Comparison of ENCODE assay signal across 8 mouse cellular contexts in the genomic region with DNA sequence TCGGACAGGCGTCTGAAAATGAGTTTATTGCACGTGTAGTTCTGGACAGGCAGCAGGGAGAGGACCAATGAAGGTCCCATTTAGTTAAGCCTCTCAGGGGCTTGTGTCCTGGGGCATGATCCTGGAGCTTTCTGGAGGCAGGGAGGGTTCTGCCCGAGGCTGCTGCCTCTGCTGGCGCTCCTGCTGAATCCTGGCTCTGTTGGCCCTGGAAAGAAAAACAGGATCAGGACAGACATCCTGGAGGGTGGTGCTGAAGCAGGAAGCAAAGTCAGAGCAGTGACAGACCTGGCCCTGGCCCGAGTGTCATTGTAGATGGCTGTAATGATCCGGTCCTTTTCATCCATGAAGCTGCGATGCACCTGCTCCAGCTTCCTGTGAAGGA. TPM values are rescaled to one million over a fixed set of nuclear protein-coding genes. Genes with fewer than 3 reads are reported as not detected.
A peak's percentile ranks its signal among the peaks of the same experiment; 100 is the strongest.
DNase-seq lines count a peak whose midpoint lies in the region; ATAC-seq and TF ChIP-seq lines count a peak whose summit lies in the region.

No protein-coding gene starts in this region.

- no peaks in the 10 kb centered on the region for H3K79me2 ChIP-seq in liver, adult 2 months (ENCODE audit: control insufficient read depth, insufficient read depth, low read length)
- H3K79me2 ChIP-seq in myocyte (ENCODE audit: control insufficient read depth, insufficient read depth): no peaks in the 10 kb centered on the region

- no peaks in the 10 kb centered on the region for H3K27me3 ChIP-seq in liver, adult 2 months (ENCODE audit: control insufficient read depth, insufficient read depth, low read length)
- H3K27me3 ChIP-seq in hindbrain, postnatal 0 days (ENCODE audit: insufficient read depth, low read length): no peaks in the 10 kb centered on the region
- no peaks in the 10 kb centered on the region for H3K27me3 ChIP-seq in myocyte (ENCODE audit: control insufficient read depth, insufficient read depth, insufficient read length)

- H3K9me3 ChIP-seq in hindbrain, postnatal 0 days (ENCODE audit: low read length): no peaks in the 10 kb centered on the region

- H3K36me3 ChIP-seq in liver, adult 2 months (ENCODE audit: control insufficient read depth, insufficient read depth, low read length): no peaks in the 10 kb centered on the region
- H3K36me3 ChIP-seq in hindbrain, postnatal 0 days (ENCODE audit: insufficient read depth, low read length): peaks cover 13% of the 10 kb centered on the region; the same call in 1 of the 2 replicates
- peaks cover 8% of the 10 kb centered on the region for H3K36me3 ChIP-seq in myocyte (ENCODE audit: control insufficient read depth, insufficient read depth)

- no peak for DNase-seq in liver, adult 2 months (ENCODE audit: extremely low read depth, low read depth, low spot score)
- DNase-seq in liver: no peak
- no peak for DNase-seq in hindbrain, postnatal 0 days (ENCODE audit: low spot score)
- DNase-seq in left cerebral cortex, adult 9 months (ENCODE audit: low spot score in 2 of 2): no peak
- DNase-seq in kidney, postnatal 36 days: no peak
- no peak for DNase-seq in B cell, adult 2 months

- WGBS in liver, adult 2 months: 8% methylated on average over 8 of the region's 8 CpGs
- WGBS in hindbrain, postnatal 0 days: under 1% methylated on average over 8 of the region's 8 CpGs

- H3K4me3 ChIP-seq in liver, adult 2 months (ENCODE audit: insufficient read depth, low read depth, low read length): peak overlapping the region; percentile 89
- peak overlapping the region; percentile 80 for H3K4me3 ChIP-seq in cortical plate, adult 2 months (ENCODE audit: insufficient read depth, low read length)
- H3K4me3 ChIP-seq in hindbrain, postnatal 0 days (ENCODE audit: low read length): peak overlapping the region; percentile 58
- peak overlapping the region; percentile 54 for H3K4me3 ChIP-seq in myocyte

- 0 out of 2 replicates have a peak overlapping the region, but pooled peaks have one; percentile 38 for H3K27ac ChIP-seq in liver, adult 2 months (replicated peaks; ENCODE audit: insufficient read depth, low read depth, low read length)
- H3K27ac ChIP-seq in cortical plate, adult 2 months (ENCODE audit: insufficient read depth, low read length): peak overlapping the region; percentile 78
- H3K27ac ChIP-seq in hindbrain, postnatal 0 days: peak overlapping the region; percentile 75

- peak overlapping the region; percentile 74 for H3ac ChIP-seq in myocyte (ENCODE audit: control insufficient read depth, insufficient read length)

- TF ChIP-seq POLR2A in liver, adult 2 months (IDR thresholded peaks at IDR 0.05; ENCODE audit: extremely low read depth, insufficient read depth, low read length): no peak
- TF ChIP-seq POLR2A in cortical plate, adult 2 months (IDR thresholded peaks at IDR 0.05; ENCODE audit: extremely low read depth, insufficient read depth, low read length): no peak
- no peak for TF ChIP-seq POLR2A in myocyte (IDR thresholded peaks at IDR 0.05; ENCODE audit: insufficient read length, low read depth)

- peak; percentile 1; the same call in 1 of the 2 replicates for ATAC-seq in hindbrain, postnatal 0 days

- TF ChIP-seq CTCF in liver, adult 2 months (IDR thresholded peaks at IDR 0.05; ENCODE audit: low read depth, low read length): no peak
- no peak for TF ChIP-seq CTCF in cortical plate, adult 2 months (IDR thresholded peaks at IDR 0.05; ENCODE audit: extremely low read depth, insufficient read depth, low read length)
- TF ChIP-seq CTCF in hindbrain, postnatal 0 days (IDR thresholded peaks at IDR 0.05; ENCODE audit: low read depth): no peak

- H3K4me1 ChIP-seq in liver, adult 2 months (ENCODE audit: control insufficient read depth, insufficient read depth, low read length): peaks cover 5% of the 10 kb centered on the region; the same call in 1 of the 2 replicates
- 0 out of 2 replicates have a peak, but pooled peaks cover 2% of the 10 kb centered on the region for H3K4me1 ChIP-seq in cortical plate, adult 2 months (ENCODE audit: control insufficient read depth, insufficient read depth, low read length)
- no peaks in the 10 kb centered on the region for H3K4me1 ChIP-seq in hindbrain, postnatal 0 days (ENCODE audit: insufficient read depth, low read length)

- H3K9ac ChIP-seq in liver, adult 2 months (ENCODE audit: low read depth, low read length): peak overlapping the region; percentile 98
- peak overlapping the region; percentile 78 for H3K9ac ChIP-seq in hindbrain, postnatal 0 days (replicated peaks; ENCODE audit: low read length)

- H3K4me2 ChIP-seq in hindbrain, postnatal 0 days (ENCODE audit: low read depth, low read length): peak overlapping the region; percentile 79
- H3K4me2 ChIP-seq in myocyte (ENCODE audit: low read depth): peak overlapping the region; percentile 90

TF ChIP-seq in myocyte, 11 proteins besides CTCF, POLR2A, EP300 and RAD21:
- TF ChIP-seq TCF3 (IDR thresholded peaks at IDR 0.05; ENCODE audit: insufficient read length, low read depth) (no peak), REST (IDR thresholded peaks at IDR 0.05; ENCODE audit: insufficient read depth, insufficient read length) (no peak), MYOD1 (IDR thresholded peaks at IDR 0.05; ENCODE audit: control insufficient read depth in 1 of 3, insufficient read length in 2 of 3, low read depth in 2 of 3) (no peak)
TF ChIP-seq in myocyte: peak in this region for 0.

RNA-seq across cellular contexts. Expression of a gene that starts 0.4 kb away (rescaled TPM):
- 1.9 and 3.2 TPM in 2 replicates for total RNA-seq in liver, adult 2 months (2014; rRNA removed)
- 16.8 and 20.4 TPM in 2 replicates for polyA plus RNA-seq in liver, adult 2 months (2012; rRNA removed)
- 99.6 and 107 TPM in 2 replicates for polyA plus RNA-seq in cortical plate, adult 2 months (2012; rRNA removed)
- 40.5 and 40.9 TPM in 2 replicates for total RNA-seq in hindbrain, postnatal 0 days (2014; rRNA removed)
- polyA plus RNA-seq in hindbrain, postnatal 0 days (2015; fragmentation: Nextera tagmentation; extraction: Ambion mirVana): 90.8 and 92.3 TPM in 2 replicates
- 49.2 TPM for polyA plus RNA-seq in myocyte (2012; fragmentation: generic; extraction: Trizol)

RNA-seq across cellular contexts. Expression of a gene that starts 4.5 kb away (rescaled TPM):
- total RNA-seq in liver, adult 2 months (2014; rRNA removed): 11.2 and 13.3 TPM in 2 replicates
- 22.3 and 23.7 TPM in 2 replicates for polyA plus RNA-seq in liver, adult 2 months (2012; rRNA removed)
- 39.1 and 40.3 TPM in 2 replicates for polyA plus RNA-seq in cortical plate, adult 2 months (2012; rRNA removed)
- total RNA-seq in hindbrain, postnatal 0 days (2014; rRNA removed): 13.5 and 28.3 TPM in 2 replicates
- 25.6 and 29.5 TPM in 2 replicates for polyA plus RNA-seq in hindbrain, postnatal 0 days (2015; fragmentation: Nextera tagmentation; extraction: Ambion mirVana)
- 28.5 TPM for polyA plus RNA-seq in myocyte (2012; fragmentation: generic; extraction: Trizol)

RNA-seq across cellular contexts. Expression of a gene that starts 7.6 kb away (rescaled TPM):
- 66.2 and 92.8 TPM in 2 replicates for total RNA-seq in liver, adult 2 months (2014; rRNA removed)
- polyA plus RNA-seq in liver, adult 2 months (2012; rRNA removed): 60.0 and 97.3 TPM in 2 replicates
- polyA plus RNA-seq in cortical plate, adult 2 months (2012; rRNA removed): 215 and 217 TPM in 2 replicates
- 8.3 and 29.2 TPM in 2 replicates for total RNA-seq in hindbrain, postnatal 0 days (2014; rRNA removed)
- 169 and 177 TPM in 2 replicates for polyA plus RNA-seq in hindbrain, postnatal 0 days (2015; fragmentation: Nextera tagmentation; extraction: Ambion mirVana)
- polyA plus RNA-seq in myocyte (2012; fragmentation: generic; extraction: Trizol): 96.8 TPM

RNA-seq across cellular contexts. Expression of a gene that starts 8.0 kb away (rescaled TPM):
- total RNA-seq in liver, adult 2 months (2014; rRNA removed): 14.4 and 16.4 TPM in 2 replicates
- polyA plus RNA-seq in liver, adult 2 months (2012; rRNA removed): 29.3 and 30.9 TPM in 2 replicates
- polyA plus RNA-seq in cortical plate, adult 2 months (2012; rRNA removed): 13.4 and 13.9 TPM in 2 replicates
- 17.4 and 19.7 TPM in 2 replicates for total RNA-seq in hindbrain, postnatal 0 days (2014; rRNA removed)
- 20.8 and 23.1 TPM in 2 replicates for polyA plus RNA-seq in hindbrain, postnatal 0 days (2015; fragmentation: Nextera tagmentation; extraction: Ambion mirVana)
- polyA plus RNA-seq in myocyte (2012; fragmentation: generic; extraction: Trizol): 27.0 TPM

RNA-seq across cellular contexts. Expression of a gene that starts 8.0 kb away (rescaled TPM):
- 2.0 and 3.0 TPM in 2 replicates for total RNA-seq in liver, adult 2 months (2014; rRNA removed)
- 7.0 and 7.9 TPM in 2 replicates for polyA plus RNA-seq in liver, adult 2 months (2012; rRNA removed)
- 24.2 and 25.8 TPM in 2 replicates for polyA plus RNA-seq in cortical plate, adult 2 months (2012; rRNA removed)
- 31.1 and 33.0 TPM in 2 replicates for total RNA-seq in hindbrain, postnatal 0 days (2014; rRNA removed)
- 22.9 and 23.5 TPM in 2 replicates for polyA plus RNA-seq in hindbrain, postnatal 0 days (2015; fragmentation: Nextera tagmentation; extraction: Ambion mirVana)
- 9.2 TPM for polyA plus RNA-seq in myocyte (2012; fragmentation: generic; extraction: Trizol)
